Mouse (Mus musculus) liver, embryonic 16.5 days (tissue): Measurements from ENCODE around the gene Fam222b. TPM values are rescaled to one million over a fixed set of nuclear protein-coding genes. Genes with fewer than 3 reads are reported as not detected.
"Not testable (repeated sequence)": the region's sequence is repeated elsewhere in the genome, so short reads cannot be mapped to it uniquely, and the experiment has no call there.

Experiments
- ATAC-seq: fragments of 200-750 bp; cut with Nextera tagmentation; 2 replicates; pipeline ENCODE4 v1.8.0; 2017; ENCODE audit warnings: low read depth, mild to moderate bottlenecking, moderate number of reproducible peaks, moderate library complexity
- H3K27ac ChIP-seq: fragments of 300-500 bp; sonication (generic); 2 replicates; pipeline ENCODE4 v1.5.1; 2014; ENCODE audit warnings: mild to moderate bottlenecking, low read length
- H3K27me3 ChIP-seq: fragments of 300-500 bp; sonication (generic); 2 replicates; pipeline ENCODE4 v1.6.1; 2014; ENCODE audit warnings: low read depth, low read length, mixed read lengths; ENCODE audit not compliant: control insufficient read depth, insufficient read depth
- H3K36me3 ChIP-seq: fragments of 300-500 bp; sonication (generic); 2 replicates; pipeline ENCODE4 v1.6.1; 2014; ENCODE audit warnings: mild to moderate bottlenecking; ENCODE audit not compliant: control insufficient read depth, insufficient read depth
- H3K4me1 ChIP-seq: fragments of 300-500 bp; sonication (generic); 2 replicates; pipeline ENCODE4 v1.6.1; 2014; ENCODE audit warnings: low read depth, low read length, mixed read lengths; ENCODE audit not compliant: control insufficient read depth
- H3K4me2 ChIP-seq: fragments of 300-500 bp; sonication (generic); 2 replicates; pipeline ENCODE4 v1.6.1; 2014; ENCODE audit warnings: low read depth, low read length, mixed read lengths
- H3K4me3 ChIP-seq: fragments of 300-500 bp; sonication (generic); 2 replicates; pipeline ENCODE4 v1.5.1; 2014; ENCODE audit warnings: low read depth, mild to moderate bottlenecking, low read length
- H3K9ac ChIP-seq: fragments of 300-500 bp; sonication (generic); 2 replicates; pipeline ENCODE4 v1.6.1; 2014; ENCODE audit warnings: low read depth, low read length
- H3K9me3 ChIP-seq: fragments of 300-500 bp; sonication (generic); replicated peaks from 2 replicates; pipeline ENCODE4 v1.6.1; 2016; ENCODE audit warnings: low read length; ENCODE audit not compliant: control insufficient read depth
- WGBS: fragments of 180-500 bp; shearing (Covaris S2); extraction: QIAGEN DNeasy Blood & Tissue Kit; methylation state at CpG from one replicate; pipeline ENCODE4 v1.1.7; 2014; ENCODE audit not compliant: insufficient replicate concordance; 5-methylcytosine and 5-hydroxymethylcytosine counted together
- polyA plus RNA-seq: library from polyadenylated mRNA; unstranded; fragments of >200 nt; fragmentation: Nextera tagmentation; extraction: Ambion mirVana; gene quantifications from 2 replicates; pipeline ENCODE4 v1.2.1, GENCODE M21; 2015

The Fam222b gene
- 3.4 and 4.9 TPM in 2 replicates for polyA plus RNA-seq

DNA sequence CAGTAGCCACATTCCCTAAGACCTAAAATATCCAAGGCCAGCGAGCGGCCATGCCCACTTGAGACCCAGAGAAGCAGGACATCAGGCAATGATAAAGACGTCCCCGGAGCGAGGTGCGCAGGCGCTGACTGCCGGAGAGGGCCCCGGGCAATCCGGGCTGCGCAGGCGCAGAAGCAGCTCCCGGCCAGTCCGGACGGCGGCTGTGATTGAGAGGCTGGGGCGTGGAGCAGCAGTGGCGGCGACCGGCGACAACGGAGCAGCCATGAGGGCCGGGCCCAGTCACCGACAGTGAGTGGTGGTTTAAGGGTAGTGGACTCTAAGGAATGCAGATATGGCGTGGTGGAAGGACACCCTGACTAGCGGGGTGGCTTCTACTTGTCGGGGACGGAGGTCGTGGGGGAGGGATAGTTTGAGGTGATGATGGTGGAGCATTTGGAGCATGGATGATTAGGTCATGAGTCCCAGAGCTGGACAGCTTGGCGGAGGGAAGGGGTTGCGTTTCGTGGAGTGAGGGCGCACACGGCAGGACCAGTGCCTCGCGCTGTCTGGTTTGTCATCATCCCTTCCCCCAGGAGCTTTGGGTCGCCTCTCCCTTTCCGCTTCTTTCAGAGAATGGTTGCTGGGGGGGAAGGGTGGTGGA is at the start of gene Fam222b:
Gene Fam222b, plus strand, starts transcription at position 157 of the 640 bp plus-strand sequence.
- Histone ChIP-seq H3K4me2 (peak within 1 kb of the TSS; percentile 94), H3K27me3 (no peaks in the 10 kb centered on the region), H3K4me1 (peaks cover 15% of the 10 kb centered on the region), H3K4me3 (peak within 1 kb of the TSS; percentile 73), H3K27ac (peak within 1 kb of the TSS; percentile 18), H3K36me3 (no peaks in the 10 kb centered on the region), H3K9ac (peak within 1 kb of the TSS; percentile 68), H3K9me3 (no peaks in the 10 kb centered on the region)
- peak; percentile 97 for ATAC-seq
- 0% methylated on average over 38 of the region's 38 CpGs for WGBS

DNA sequence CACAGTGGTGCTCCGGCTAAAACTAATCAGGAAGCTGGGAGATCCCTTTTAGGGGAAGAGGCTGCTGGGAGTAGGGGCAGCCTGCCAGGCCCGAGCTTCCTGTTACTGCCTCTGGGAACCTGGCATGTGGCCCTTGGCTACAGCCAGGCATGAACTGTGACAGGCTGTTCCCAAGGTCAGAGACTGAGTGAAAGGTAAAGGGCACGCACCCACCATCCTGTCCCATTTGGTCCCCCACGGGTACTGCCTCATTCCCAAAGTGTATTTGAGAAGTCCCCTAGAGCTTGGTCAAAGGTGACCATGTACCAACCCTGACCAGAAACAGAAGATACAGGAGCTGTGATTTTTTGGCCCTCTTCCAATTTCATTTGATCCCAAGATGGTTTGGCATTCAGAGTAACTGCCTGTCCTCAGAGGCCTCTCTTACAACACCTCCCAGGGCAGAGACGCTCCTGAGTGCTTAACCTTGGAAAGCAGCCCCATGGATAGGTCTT is 49.7 kb upstream of the Fam222b start:
- Histone ChIP-seq H3K36me3 (0 out of 2 replicates have a peak, but pooled peaks cover 3% of the 10 kb centered on the region), H3K4me1 (peaks cover 6% of the 10 kb centered on the region), H3K9me3 (no peaks in the 10 kb centered on the region), H3K4me3 (no peak overlapping the region), H3K27me3 (no peaks in the 10 kb centered on the region), H3K27ac (peak overlapping the region; percentile 10), H3K4me2 (no peak overlapping the region), H3K9ac (no peak overlapping the region)
- 66% methylated on average over 5 of the region's 5 CpGs for WGBS
- peak; percentile 64 for ATAC-seq

DNA sequence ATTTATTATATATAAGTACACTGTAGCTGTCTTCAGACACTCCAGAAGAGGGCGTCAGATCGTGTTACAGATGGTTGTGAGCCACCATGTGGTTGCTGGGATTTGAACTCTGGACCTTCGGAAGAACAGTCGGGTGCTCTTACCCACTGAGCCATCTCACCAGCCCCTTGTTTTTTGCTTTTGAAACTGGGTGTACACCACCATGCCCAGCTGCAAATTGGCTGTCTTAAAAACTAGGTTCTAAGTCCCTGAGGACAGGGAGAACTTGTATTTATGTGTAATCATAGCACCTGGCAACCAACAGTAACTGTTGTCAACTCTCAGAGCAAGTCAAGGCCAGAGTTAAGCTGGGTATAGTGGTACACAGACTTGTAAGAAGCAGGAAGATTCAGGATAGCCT is 45.8 kb upstream of the Fam222b start:
- H3K27ac ChIP-seq, H3K27me3 ChIP-seq, H3K9me3 ChIP-seq, H3K36me3 ChIP-seq, ATAC-seq, H3K9ac ChIP-seq, H3K4me3 ChIP-seq, H3K4me2 ChIP-seq: not testable (repeated sequence)
- WGBS = 95% methylated on average over 2 of the region's 4 CpGs
- peaks cover 17% of the 10 kb centered on the region for H3K4me1 ChIP-seq

DNA sequence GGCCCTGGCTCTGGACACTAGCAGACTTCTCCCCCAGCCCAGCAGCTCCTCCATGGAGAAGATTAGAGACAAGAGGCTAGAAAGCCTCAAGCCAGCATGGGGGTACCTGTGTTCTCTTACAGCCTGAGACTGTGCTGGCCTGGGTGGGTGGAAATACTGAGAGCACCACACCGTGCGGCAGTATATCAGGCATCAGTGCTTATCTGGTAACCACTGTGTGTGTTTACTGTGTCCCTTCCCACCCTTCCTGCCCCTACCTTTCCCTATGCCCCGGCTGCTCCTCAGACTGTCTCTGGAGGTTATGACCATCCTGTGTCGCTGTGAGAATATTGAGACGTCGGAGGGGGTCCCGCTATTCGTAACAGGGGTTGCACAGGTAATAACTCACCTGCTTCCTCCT is 41.4 kb upstream of the Fam222b start:
- no peaks in the 10 kb centered on the region for H3K27me3 ChIP-seq
- H3K9me3 ChIP-seq = no peaks in the 10 kb centered on the region
- peak overlapping the region; percentile 3; the same call in 1 of the 2 replicates for H3K27ac ChIP-seq
- H3K9ac ChIP-seq = peak overlapping the region; percentile 33
- WGBS = 58% methylated on average over 8 of the region's 8 CpGs
- H3K4me1 ChIP-seq = peaks cover 12% of the 10 kb centered on the region
- H3K36me3 ChIP-seq = no peaks in the 10 kb centered on the region
- ATAC-seq = peak; percentile 88
- H3K4me2 ChIP-seq = 0 out of 2 replicates have a peak overlapping the region, but pooled peaks have one; percentile 16
- H3K4me3 ChIP-seq = no peak overlapping the region

DNA sequence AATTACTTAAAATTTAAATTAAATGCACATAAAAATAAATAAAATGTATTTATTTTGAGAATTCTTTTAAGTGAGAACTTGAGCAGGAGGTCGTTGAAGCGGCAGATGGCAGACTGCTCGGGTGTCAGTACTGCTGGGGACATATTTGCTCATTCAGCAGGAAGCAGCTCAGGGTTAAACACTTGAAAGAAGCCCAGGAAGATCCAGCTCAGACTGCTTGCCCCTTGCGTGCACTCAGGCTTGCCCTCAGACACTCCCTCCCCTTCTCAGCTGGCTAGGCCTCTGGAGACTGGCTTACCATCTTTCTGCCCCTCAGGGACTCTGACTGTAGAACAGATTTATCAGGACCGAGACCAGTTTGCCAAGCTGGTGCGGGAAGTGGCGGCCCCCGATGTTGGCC is 37.5 kb upstream of the Fam222b start:
- Histone ChIP-seq H3K9ac (no peak overlapping the region), H3K4me2 (no peak overlapping the region), H3K36me3 (0 out of 2 replicates have a peak, but pooled peaks cover 2% of the 10 kb centered on the region), H3K9me3 (no peaks in the 10 kb centered on the region), H3K4me3 (no peak overlapping the region), H3K27ac (no peak overlapping the region), H3K27me3 (no peaks in the 10 kb centered on the region), H3K4me1 (peaks cover 32% of the 10 kb centered on the region)
- no peak for ATAC-seq
- WGBS = 82% methylated on average over 8 of the region's 8 CpGs

DNA sequence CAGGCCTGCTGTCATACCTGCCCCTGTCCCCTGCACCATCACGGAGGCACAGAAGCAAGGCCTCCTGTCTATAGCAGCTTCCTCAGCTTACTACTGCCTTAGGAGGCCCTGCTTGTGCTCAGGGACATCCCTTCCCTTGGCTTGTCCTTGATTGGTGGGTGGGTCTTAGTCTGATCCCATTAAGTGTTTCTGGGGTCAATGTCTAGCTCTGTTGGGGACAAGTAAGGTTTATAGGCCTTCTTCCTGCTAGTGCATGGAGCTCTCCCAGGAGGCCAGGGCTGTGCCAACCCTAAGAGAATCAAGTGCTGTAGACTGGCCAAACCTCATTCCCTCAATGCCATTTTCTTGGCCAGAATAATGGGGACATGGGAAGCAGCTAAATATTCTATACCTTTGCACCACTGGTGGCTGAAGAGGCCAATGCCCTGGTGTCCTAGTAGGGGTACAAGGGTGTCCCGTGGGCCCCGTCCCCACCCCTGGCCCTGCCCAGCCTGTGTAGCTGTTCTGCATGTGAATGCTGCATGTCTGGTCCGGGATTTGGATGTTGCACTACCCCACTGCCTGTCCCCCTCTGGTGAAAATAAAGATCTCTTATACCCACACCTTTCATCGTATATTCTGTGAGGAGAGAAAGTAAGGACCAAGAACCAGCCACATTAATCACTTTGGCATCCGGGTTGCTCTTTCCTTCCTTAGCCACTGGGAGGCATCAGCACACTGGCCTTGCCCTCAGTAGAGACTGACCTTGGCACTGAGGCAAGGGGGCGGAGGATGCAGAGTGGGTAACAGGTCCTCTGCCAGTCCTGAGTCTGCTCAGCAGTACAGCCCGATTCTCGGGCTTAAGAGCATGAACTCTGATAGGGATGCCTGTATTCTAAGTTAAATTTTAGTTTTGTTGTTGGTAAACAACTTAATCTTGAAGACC is 34.4 kb upstream of the Fam222b start:
- peak overlapping the region; percentile 46 for H3K9ac ChIP-seq
- peaks cover 42% of the 10 kb centered on the region for H3K4me1 ChIP-seq
- H3K4me2 ChIP-seq = peak overlapping the region; percentile 50
- no peaks in the 10 kb centered on the region for H3K9me3 ChIP-seq
- H3K27me3 ChIP-seq = no peaks in the 10 kb centered on the region
- ATAC-seq = peak; percentile 85
- 0 out of 2 replicates have a peak, but pooled peaks cover 2% of the 10 kb centered on the region for H3K36me3 ChIP-seq
- WGBS = 39% methylated on average over 9 of the region's 9 CpGs
- peak overlapping the region; percentile 82 for H3K27ac ChIP-seq
- peak overlapping the region; percentile 10 for H3K4me3 ChIP-seq

DNA sequence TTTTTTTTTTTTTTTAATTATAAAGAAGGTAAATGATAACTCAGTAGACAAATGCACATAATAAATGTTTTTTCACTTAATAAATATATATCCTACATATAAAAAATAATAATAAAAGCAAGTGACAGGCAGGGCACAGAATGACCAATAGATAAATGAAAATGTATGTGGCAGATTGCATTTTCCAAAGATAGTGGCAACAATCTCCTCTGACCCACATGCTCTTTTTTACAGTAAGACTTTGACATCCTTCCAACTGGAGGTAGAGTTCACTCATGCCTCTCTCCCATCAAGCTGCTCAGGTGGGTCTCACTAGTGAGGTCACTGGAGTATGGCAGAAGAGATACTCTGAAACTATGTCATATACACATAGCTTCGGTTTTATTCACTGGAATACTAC is 31.9 kb upstream of the Fam222b start:
- H3K4me2 ChIP-seq = no peak overlapping the region
- peak overlapping the region; percentile 42 for H3K9ac ChIP-seq
- H3K9me3 ChIP-seq = no peaks in the 10 kb centered on the region
- peaks cover 64% of the 10 kb centered on the region for H3K4me1 ChIP-seq
- 59% methylated on average over 1 of the region's 1 CpGs for WGBS
- H3K36me3 ChIP-seq = 0 out of 2 replicates have a peak, but pooled peaks cover 2% of the 10 kb centered on the region
- H3K27me3 ChIP-seq = no peaks in the 10 kb centered on the region
- no peak overlapping the region for H3K4me3 ChIP-seq
- no peak for ATAC-seq
- H3K27ac ChIP-seq = peak overlapping the region; percentile 87

DNA sequence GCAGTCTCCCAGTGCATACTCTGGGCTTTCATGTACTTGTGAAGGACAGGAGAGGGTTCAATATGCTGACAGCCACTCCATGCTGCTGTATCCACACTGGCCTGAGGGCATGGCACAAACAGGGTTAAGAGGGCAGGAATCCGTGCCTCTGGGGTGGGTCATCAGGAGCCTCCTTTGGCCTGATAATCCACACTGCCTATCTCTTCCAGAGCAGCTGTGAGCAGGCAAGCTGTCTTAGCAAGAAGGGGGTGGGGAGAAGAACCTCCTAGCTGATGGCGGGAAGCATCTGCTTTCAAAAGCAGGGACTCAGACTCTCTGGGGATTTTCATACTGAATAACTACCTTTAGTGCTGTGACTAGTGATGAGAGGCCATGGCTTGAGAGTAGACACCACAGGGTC is 28.6 kb upstream of the Fam222b start:
- peak overlapping the region; percentile 75 for H3K9ac ChIP-seq
- ATAC-seq = peak; percentile 80
- 17% methylated on average over 2 of the region's 2 CpGs for WGBS
- peak overlapping the region; percentile 54 for H3K4me2 ChIP-seq
- H3K9me3 ChIP-seq = no peaks in the 10 kb centered on the region
- H3K27me3 ChIP-seq = no peaks in the 10 kb centered on the region
- H3K36me3 ChIP-seq = no peaks in the 10 kb centered on the region
- H3K4me1 ChIP-seq = peaks cover 81% of the 10 kb centered on the region
- H3K27ac ChIP-seq = peak overlapping the region; percentile 98
- H3K4me3 ChIP-seq = peak overlapping the region; percentile 38
